Comparison of ENCODE assay signal across 9 mouse cellular contexts in the genomic region with DNA sequence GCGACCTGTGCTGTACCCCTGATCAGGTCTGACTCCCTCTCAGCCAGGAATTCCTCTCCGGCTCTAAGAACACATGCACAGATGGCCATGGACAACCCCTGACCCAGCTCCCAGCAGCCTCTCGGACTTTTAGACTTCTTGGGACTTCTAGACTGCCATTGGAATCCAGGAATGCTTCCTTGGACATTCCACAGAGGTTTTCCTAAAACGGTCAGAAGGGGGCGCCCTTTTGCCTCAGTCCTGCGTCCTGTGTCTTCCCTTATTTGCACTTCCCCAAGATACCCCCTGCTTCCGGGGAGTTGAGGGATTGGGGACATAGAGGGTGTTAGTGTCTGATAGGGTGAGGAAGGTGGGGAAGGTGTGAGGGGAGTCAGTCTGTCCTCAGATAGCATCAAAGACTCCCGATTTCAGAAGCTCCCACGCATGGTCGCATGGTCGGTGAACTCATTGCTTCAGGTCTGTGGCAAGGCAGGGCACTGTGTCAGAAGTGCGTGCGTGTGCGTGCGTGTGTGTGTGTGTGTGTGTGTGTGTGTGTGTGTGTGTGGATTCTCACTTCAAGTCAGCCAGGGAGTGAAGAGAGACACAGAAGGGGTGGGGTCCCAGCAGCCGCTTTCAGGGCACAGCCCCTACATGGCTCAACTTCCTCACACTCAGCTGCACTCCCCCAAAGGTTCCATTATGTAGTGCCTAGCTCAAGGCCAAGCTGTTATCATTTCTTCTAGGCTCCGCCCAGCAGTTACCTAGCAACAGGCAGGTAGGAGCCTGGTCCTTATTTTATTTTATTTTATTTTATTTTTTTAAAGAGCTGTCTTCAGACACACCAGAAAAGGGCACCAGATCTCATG. TPM values are rescaled to one million over a fixed set of nuclear protein-coding genes. Genes with fewer than 3 reads are reported as not detected.
DNase-seq lines count a peak whose midpoint lies in the region; ATAC-seq lines count a peak whose summit lies in the region.
"Had no signal": no experiment of that assay in that cellular context is flagged by ENCODE, and none has a peak within 500 bp of the region (broad histone marks: within the 10 kb centered on the region; RNA-seq: fewer than 3 reads in every experiment).

No protein-coding gene starts in this region.

- H3K36me3 ChIP-seq in neural tube, embryonic 15.5 days = no peaks in the 10 kb centered on the region
- no peaks in the 10 kb centered on the region for H3K36me3 ChIP-seq in forebrain, embryonic 15.5 days
- H3K36me3 ChIP-seq: embryonic facial prominence, embryonic 15.5 days had no signal

- H3K4me3 ChIP-seq in neural tube, embryonic 15.5 days (replicated peaks) = no peak overlapping the region
- H3K4me3 ChIP-seq in forebrain, embryonic 15.5 days = no peak overlapping the region
- H3K4me3 ChIP-seq: embryonic facial prominence, embryonic 15.5 days had no signal

- no peak overlapping the region for H3K9ac ChIP-seq in neural tube, embryonic 15.5 days (replicated peaks)
- no peak overlapping the region for H3K9ac ChIP-seq in forebrain, embryonic 15.5 days (replicated peaks)
- H3K9ac ChIP-seq: embryonic facial prominence, embryonic 15.5 days had no signal

- DNase-seq in adrenal gland, adult (ENCODE audit: inconsistent age in 2 of 2, low spot score in 1 of 2) = peak; percentile 51 to 83
- DNase-seq in adrenal gland, postnatal 4 days (ENCODE audit: low spot score in 2 of 2) = no peak
- DNase-seq in neural tube, embryonic 10.5 days (ENCODE audit: extremely low spot score, low spot score) = peak; percentile 31
- DNase-seq in kidney, adult 9 months = peak; percentile 55
- DNase-seq in naive thymus-derived CD4-positive, alpha-beta T cell, adult 2 months (ENCODE audit: low read depth) = peak; percentile 45

- no peak overlapping the region for H3K4me2 ChIP-seq in neural tube, embryonic 15.5 days
- no peak overlapping the region for H3K4me2 ChIP-seq in forebrain, embryonic 15.5 days (replicated peaks)
- H3K4me2 ChIP-seq: embryonic facial prominence, embryonic 15.5 days had no signal

- WGBS in neural tube, embryonic 15.5 days = 75% methylated on average over 17 of the region's 17 CpGs
- WGBS in forebrain, embryonic 15.5 days = 79% methylated on average over 17 of the region's 17 CpGs

- no peaks in the 10 kb centered on the region for H3K9me3 ChIP-seq in neural tube, embryonic 15.5 days (replicated peaks)
- no peaks in the 10 kb centered on the region for H3K9me3 ChIP-seq in forebrain, embryonic 15.5 days
- H3K9me3 ChIP-seq: embryonic facial prominence, embryonic 15.5 days had no signal

- ATAC-seq in neural tube, embryonic 15.5 days (ENCODE audit: low FRiP score) = no peak
- peak; percentile 38 for ATAC-seq in forebrain, embryonic 15.5 days (replicated peaks)
- ATAC-seq in frontal cortex, adult (ENCODE audit: low TSS enrichment) = no peak

- no peaks in the 10 kb centered on the region for H3K27me3 ChIP-seq in neural tube, embryonic 15.5 days (replicated peaks)
- H3K27me3 ChIP-seq in forebrain, embryonic 15.5 days = no peaks in the 10 kb centered on the region
- H3K27me3 ChIP-seq: embryonic facial prominence, embryonic 15.5 days had no signal

- H3K4me1 ChIP-seq in neural tube, embryonic 15.5 days = 0 out of 2 replicates have a peak, but pooled peaks cover 8% of the 10 kb centered on the region
- peaks cover 12% of the 10 kb centered on the region for H3K4me1 ChIP-seq in forebrain, embryonic 15.5 days

- H3K27ac ChIP-seq in neural tube, embryonic 15.5 days (replicated peaks) = no peak overlapping the region
- no peak overlapping the region for H3K27ac ChIP-seq in forebrain, embryonic 15.5 days (replicated peaks)
- H3K27ac ChIP-seq: embryonic facial prominence, embryonic 15.5 days had no signal

RNA-seq across cellular contexts. Expression of a gene that starts 40.4 kb away (rescaled TPM):
- 10 to 100 TPM; 15.7 to 18.4 TPM for total RNA-seq in adrenal gland, postnatal 4 days (2021)
- 22.0 and 22.1 TPM in 2 replicates for polyA plus RNA-seq in neural tube, embryonic 15.5 days (2015; fragmentation: Nextera tagmentation; extraction: Ambion mirVana)
- 40.1 and 42.8 TPM in 2 replicates for polyA plus RNA-seq in forebrain, embryonic 15.5 days (2015; fragmentation: Nextera tagmentation; extraction: Ambion mirVana)

Comparison
In these comparisons a context has a peak if more than half of its experiments do, and no peak if none do; other contexts are left out.
1. DNase-seq: peak in adrenal gland, adult (2 of 2), neural tube, embryonic 10.5 days (single experiment), kidney, adult 9 months (single experiment) and naive thymus-derived CD4-positive, alpha-beta T cell, adult 2 months (single experiment); none in adrenal gland, postnatal 4 days (0 of 2).